Mouse (Mus musculus) lung, adult 2 months (tissue): ENCODE results near the gene Snx29. TPM values are rescaled to one million over a fixed set of nuclear protein-coding genes. Genes with fewer than 3 reads are reported as not detected.
"Not testable (repeated sequence)": the region's sequence is repeated elsewhere in the genome, so short reads cannot be mapped to it uniquely, and the experiment has no call there.

ENCODE experiments used
- DNase-seq: peaks from one replicate; pipeline ENCODE4 v3.0.0; 2022
- H3K4me1 ChIP-seq: fragments of 200-500 bp; 2 replicates; pipeline ENCODE4 v1.6.1; 2011; ENCODE audit warnings: low read length; ENCODE audit not compliant: control insufficient read depth, insufficient read depth
- H3K4me3 ChIP-seq: fragments of 200-500 bp; replicated peaks from 2 replicates; pipeline ENCODE3; 2011; ENCODE audit warnings: low read depth, mild to moderate bottlenecking, control low read depth, low read length; ENCODE audit errors: extremely low read depth
- CTCF ChIP-seq: fragments of 200-500 bp; IDR thresholded peaks from 2 replicates; pipeline ENCODE4 v1.5.1; 2011; ENCODE audit warnings: mild to moderate bottlenecking, low read length, control low read depth; ENCODE audit not compliant: insufficient read depth
- POLR2A ChIP-seq: fragments of 200-500 bp; IDR thresholded peaks from 2 replicates; pipeline ENCODE4 v1.6.1; 2011; ENCODE audit warnings: low read depth, mild to moderate bottlenecking, control low read depth, low read length, borderline replicate concordance; ENCODE audit errors: extremely low read depth
- WGBS: fragments of 180-500 bp; shearing (Covaris S2); methylation state at CpG from one replicate; pipeline ENCODE4 v1.1.7; 2018; 5-methylcytosine and 5-hydroxymethylcytosine counted together
- polyA plus RNA-seq: library from polyadenylated mRNA; depleted of rRNA; stranded (reverse); fragments of >200 nt; gene quantifications from 2 replicates; pipeline ENCODE4 v1.2.3, GENCODE M21; 2012

Gene Snx29
- polyA plus RNA-seq, 1 experiment: 10.6 TPM

DNA sequence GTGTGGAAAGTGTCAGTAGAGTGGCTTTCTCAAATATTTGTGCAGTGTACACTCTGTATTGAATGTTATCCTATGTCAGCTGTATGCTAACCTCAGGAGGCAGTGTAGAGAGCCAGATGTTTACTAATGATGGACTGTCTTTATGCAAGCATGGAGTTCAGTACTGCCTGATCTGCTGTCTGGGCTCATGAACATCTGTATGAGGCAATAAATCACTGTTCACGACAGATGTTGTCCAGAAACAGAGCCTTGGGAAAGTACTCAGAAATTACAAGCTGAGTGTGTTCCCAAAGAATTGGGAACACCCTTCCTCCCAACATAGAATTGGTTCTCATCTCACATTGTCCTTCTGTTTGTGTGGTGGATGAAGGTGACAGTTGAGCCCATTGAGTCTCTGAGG lies 121.9 kb downstream of the Snx29 start:
- DNase-seq: no peak
- TF ChIP-seq POLR2A: no peak
- TF ChIP-seq CTCF: no peak
- WGBS: 56% methylated on average over 1 of the region's 1 CpGs
- H3K4me1 ChIP-seq: peaks cover 4% of the 10 kb centered on the region; the same call in 1 of the 2 replicates
- no peak overlapping the region for H3K4me3 ChIP-seq

DNA sequence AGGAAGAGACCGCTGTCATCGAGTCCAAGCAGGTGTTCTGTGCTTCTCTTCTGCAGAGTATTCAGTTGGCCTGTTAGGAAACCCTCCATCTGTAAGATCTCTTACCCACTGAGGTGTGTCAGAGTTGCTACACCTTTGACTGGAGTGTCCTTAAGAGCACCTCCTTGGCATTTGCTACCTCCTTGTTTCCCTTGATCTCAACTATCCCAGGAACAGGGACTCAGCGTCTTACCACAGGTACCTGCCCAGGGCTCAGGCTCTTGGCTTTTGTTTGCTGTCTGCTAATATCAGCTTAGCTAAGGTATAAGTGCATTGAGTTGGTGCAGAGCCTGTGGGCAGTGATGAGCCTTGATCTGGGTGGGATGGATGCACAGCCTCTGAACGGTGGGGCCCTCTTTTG lies 124.3 kb downstream of the Snx29 start:
- peak; percentile 41 for DNase-seq
- WGBS: 77% methylated on average over 4 of the region's 4 CpGs
- no peak for TF ChIP-seq CTCF
- no peak for TF ChIP-seq POLR2A
- H3K4me1 ChIP-seq: peaks cover 2% of the 10 kb centered on the region; the same call in 1 of the 2 replicates
- no peak overlapping the region for H3K4me3 ChIP-seq

DNA sequence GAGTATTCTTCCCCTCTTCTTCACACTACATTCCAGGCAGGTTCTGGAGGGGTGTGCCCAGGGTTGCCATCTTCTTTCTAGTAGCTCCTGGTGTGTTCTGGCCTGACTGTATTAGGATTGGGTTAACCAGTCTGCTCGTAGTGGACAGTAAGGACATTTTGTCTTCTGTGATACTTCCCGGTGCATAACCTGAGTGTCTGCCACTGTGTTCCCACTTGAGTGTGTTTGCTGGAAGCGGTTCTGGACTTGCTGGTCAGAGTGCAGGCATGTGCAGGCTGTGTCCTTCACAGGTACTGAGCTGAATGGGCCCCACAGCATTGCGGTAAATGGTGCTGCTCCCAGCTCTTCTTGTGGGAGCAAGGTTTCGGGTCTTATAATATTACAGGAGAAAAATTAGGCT lies 125.2 kb downstream of the Snx29 start:
- H3K4me3 ChIP-seq: no peak overlapping the region
- TF ChIP-seq CTCF (no peak), POLR2A (no peak)
- 77% methylated on average over 5 of the region's 5 CpGs for WGBS

DNA sequence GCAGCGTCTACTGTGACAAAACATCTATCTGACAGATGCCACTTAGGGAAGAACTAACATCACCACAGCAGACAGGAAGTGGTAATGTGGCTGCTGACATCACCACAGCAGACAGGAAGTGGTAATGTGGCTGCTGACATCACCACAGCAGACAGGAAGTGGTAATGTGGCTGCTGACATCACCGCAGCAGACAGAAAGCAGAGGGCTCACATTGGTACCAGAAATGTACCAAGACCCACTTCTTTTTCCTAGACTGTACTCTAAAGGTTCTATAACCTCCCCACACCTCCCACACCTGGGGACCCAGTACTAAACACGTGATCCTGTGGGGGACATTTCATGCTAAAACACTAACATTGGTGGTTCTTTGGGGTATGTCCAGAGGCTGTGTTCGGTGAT lies 126.0 kb downstream of the Snx29 start:
- not testable (repeated sequence) for H3K4me1 ChIP-seq, DNase-seq, H3K4me3 ChIP-seq
- WGBS: 87% methylated on average over 4 of the region's 4 CpGs

More for the DNA sequence above, 125.2 kb downstream of the Snx29 start:
- DNase-seq: no peak
- no peaks in the 10 kb centered on the region; the same call in none of the 2 replicates for H3K4me1 ChIP-seq

DNA sequence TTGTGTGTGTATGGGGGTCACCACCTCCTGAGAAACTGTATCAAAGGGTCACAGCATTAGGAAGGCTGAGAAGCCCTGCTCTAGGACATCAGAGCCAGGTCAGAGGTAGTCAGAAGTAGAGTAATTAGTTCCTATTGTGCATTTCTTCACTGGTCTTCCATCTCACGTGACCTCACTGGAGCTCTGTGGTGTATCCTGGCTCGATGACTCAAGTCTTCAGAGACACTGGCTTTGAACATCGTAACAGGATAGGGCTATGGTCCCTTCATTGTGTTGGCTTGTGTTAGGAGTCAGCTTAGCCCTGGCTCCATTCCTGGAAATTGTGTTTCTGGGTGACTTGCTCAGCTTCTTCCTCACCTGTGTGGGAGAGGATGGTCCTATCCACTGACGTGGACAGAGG lies 126.6 kb downstream of the Snx29 start:
- WGBS: 88% methylated on average over 4 of the region's 4 CpGs
- no peak for DNase-seq
- Histone ChIP-seq H3K4me1 (no peaks in the 10 kb centered on the region; the same call in 1 of the 2 replicates), H3K4me3 (no peak overlapping the region)
- no peak for TF ChIP-seq POLR2A
- no peak for TF ChIP-seq CTCF

DNA sequence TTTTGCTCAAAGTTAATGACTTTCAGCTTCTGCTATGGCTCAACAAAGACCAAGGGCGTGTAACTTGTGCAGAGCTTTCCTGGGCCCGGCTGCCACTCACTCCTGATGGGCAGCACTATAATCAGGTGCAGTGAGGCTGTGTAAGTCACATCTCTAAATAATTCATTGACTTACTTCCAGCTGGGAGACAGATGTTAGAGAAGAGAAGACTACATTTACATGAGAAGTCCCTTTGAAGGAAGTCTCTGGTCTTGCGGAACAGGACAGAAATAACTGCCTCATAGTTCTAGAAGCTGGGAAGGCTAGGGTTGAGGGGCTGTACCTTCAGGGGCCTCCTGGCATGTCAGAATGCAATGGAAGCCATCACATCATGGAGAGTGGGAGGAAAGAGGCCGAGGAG lies 127.9 kb downstream of the Snx29 start:
- Histone ChIP-seq H3K4me1 (peaks cover 3% of the 10 kb centered on the region), H3K4me3 (no peak overlapping the region)
- no peak for DNase-seq
- no peak for TF ChIP-seq CTCF
- no peak for TF ChIP-seq POLR2A
- WGBS: 84% methylated on average over 4 of the region's 4 CpGs

DNA sequence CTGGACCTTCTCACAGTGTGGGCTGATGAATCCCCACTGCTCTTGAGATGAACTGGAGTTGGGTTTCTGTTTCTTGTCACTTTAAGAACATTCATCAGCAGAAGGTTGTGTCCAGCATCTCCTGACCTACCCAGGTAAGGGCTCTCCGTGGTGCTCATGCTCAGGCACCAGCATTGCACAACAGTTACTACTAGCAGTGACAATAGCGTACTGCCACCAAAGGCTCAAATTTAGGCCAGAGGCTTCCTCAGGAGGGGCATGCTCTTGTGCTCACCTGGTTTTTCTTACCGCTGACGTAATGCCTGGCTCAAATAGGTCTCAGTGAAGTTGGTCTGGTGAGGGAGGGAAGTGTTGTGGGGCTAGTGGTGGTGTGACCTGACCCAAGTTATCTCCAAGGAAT lies 132.2 kb downstream of the Snx29 start:
- DNase-seq: no peak
- 82% methylated on average over 4 of the region's 4 CpGs for WGBS
- TF ChIP-seq CTCF (no peak), POLR2A (no peak)
- no peak overlapping the region for H3K4me3 ChIP-seq
- peaks cover 5% of the 10 kb centered on the region for H3K4me1 ChIP-seq

DNA sequence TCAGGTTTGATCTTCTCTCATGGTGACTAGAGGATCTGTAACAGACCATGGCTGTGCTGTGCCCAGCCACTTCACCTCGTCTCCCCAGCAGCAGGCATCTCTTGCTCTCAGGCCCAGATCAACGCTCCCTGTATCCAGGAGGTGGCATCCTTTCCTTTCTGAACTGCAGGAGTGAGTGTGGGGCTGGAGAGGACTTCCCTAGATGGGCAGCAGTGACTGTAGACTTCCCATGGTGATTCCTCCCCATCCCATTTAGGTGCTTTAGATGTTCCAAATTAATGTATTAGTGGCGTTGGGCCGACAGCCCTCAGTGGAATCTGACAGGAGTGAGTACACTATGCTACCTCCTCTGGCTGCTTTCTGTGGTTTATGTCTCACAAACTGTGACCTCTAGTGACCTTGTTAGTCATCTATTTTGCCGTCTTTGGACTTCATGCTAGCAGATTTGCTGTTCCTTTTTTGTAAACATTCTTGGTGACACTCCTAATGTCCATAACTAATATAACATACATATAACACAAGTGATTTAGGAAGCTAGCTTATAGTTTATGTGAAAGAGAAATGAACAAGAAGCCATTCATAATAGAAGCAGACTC lies 132.9 kb downstream of the Snx29 start:
- DNase-seq: no peak
- no peak overlapping the region for H3K4me3 ChIP-seq
- peaks cover 9% of the 10 kb centered on the region for H3K4me1 ChIP-seq
- 69% methylated on average over 5 of the region's 5 CpGs for WGBS
- TF ChIP-seq CTCF: peak; percentile 38; the same call in 1 of the 2 replicates
- TF ChIP-seq POLR2A: no peak

DNA sequence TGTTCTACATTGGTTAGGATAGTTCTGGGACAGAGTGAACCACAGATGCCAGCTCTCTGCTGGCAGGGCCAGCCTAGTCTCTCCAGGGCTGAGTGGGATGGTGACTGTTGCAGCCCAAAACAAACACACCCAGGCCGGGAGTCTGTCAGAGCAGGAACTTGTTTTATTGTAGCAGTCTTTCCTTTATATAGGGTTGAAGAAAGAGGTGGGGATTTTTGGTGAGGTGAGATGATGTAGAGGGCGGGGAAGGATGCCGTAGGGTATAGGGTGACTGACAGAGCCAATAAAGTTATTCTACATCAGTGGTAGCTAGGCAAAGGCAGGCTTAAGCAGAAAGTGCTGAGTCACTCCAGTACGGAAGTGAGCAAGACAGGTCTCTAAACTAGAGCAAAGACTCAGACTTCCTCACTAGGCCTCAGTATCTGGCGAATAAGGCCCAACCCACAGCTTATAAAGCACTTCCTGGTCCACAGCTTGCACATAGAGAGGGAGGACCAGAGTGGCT lies 133.5 kb downstream of the Snx29 start:
- Histone ChIP-seq H3K4me1 (peaks cover 13% of the 10 kb centered on the region), H3K4me3 (no peak overlapping the region)
- TF ChIP-seq POLR2A: no peak
- TF ChIP-seq CTCF: no peak
- no peak for DNase-seq
- whole genome bisulfite sequencing: 47% methylated on average over 5 of the region's 5 CpGs

DNA sequence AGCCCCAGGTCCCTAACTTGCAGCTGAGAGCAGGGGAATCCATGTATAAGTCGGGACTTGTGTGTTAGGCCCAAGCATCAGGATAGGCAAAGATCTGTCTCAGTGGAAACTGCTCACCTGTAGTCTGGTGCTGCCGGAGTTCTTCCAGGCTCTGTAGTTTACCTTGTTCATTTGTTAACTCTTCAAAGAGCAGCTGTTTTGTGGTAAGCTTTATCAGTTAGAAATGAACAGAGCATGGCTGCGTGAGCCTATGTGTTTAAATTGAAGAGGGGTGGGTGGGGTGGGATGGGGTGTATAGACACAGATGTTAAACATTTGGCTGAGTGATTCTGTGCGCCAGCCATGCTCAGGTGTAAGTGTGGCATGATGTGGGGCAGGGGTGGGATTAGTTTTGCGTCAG lies 134.4 kb downstream of the Snx29 start:
- 83% methylated on average over 5 of the region's 5 CpGs for WGBS
- no peak for DNase-seq

More for the DNA sequence above, 134.4 kb downstream of the Snx29 start:
- no peak for TF ChIP-seq POLR2A
- no peak for TF ChIP-seq CTCF
- peaks cover 14% of the 10 kb centered on the region for H3K4me1 ChIP-seq
- no peak overlapping the region for H3K4me3 ChIP-seq
